23 mouse cellular contexts compared by ENCODE assay signal in the genomic region with DNA sequence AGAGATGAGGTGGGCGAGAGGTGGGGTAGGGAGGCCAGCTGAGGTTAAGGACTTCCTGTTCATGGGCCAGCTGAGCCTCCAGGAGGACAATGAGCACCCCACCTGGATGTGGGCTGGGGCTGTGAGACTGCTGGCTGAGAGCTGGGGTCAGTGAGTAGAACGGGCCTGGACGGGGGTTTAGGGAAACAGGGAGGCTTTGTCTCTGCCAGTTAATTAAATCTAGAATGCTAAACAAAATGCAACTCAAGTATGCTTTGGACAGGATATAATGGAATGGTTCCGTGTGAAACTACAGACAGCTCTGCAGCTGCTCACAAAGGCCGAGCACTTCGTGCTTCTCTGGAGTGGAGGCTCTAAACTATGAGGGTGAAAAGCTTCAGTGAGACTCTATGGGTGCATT. TPM values are rescaled to one million over a fixed set of nuclear protein-coding genes. Genes with fewer than 3 reads are reported as not detected.
A peak's percentile ranks its signal among the peaks of the same experiment; 100 is the strongest.
DNase-seq lines count a peak whose midpoint lies in the region; ATAC-seq and TF ChIP-seq lines count a peak whose summit lies in the region.
"Had no signal": no experiment of that assay in that cellular context is flagged by ENCODE, and none has a peak within 500 bp of the region (broad histone marks: within the 10 kb centered on the region; RNA-seq: fewer than 3 reads in every experiment).

No protein-coding gene starts in this region.

- WGBS in forebrain, embryonic 14.5 days, result 40% methylated on average over 6 of the region's 6 CpGs
- 46% methylated on average over 6 of the region's 6 CpGs for WGBS in forebrain, embryonic 12.5 days
- WGBS in lung, postnatal 0 days, result 49% methylated on average over 6 of the region's 6 CpGs

- no peak for ATAC-seq in forebrain, embryonic 14.5 days
- ATAC-seq in forebrain, embryonic 12.5 days (ENCODE audit: low FRiP score), result no peak
- ATAC-seq in lung, postnatal 0 days, result peak; percentile 82
- ATAC-seq: CD4-positive, CD25-positive, alpha-beta regulatory T cell, adult 4 months; inflammation-experienced regulatory T-cells, adult 6 months had no signal

- peak; percentile 3 for DNase-seq in forebrain, embryonic 14.5 days (ENCODE audit: low spot score)
- DNase-seq in left cerebral cortex, adult 2 months (ENCODE audit: extremely low spot score in 1 of 2, low spot score in 2 of 2), result no peak
- no peak for DNase-seq in left cerebral cortex, postnatal 10 days (ENCODE audit: extremely low spot score in 1 of 2, low spot score in 2 of 2)
- peak; percentile 67 for DNase-seq in lung, postnatal 0 days (ENCODE audit: low spot score)
- DNase-seq in lung, postnatal 14 days, result no peak
- DNase-seq in heart, adult 18-20 months, result no peak
- DNase-seq: adrenal gland, postnatal 10 days; B cell, adult 2 months; cerebellum, adult 11-12 months; cerebellum, adult 9-10 months; cerebellum, postnatal 25 days; gastrocnemius, postnatal 36 days; heart, adult 11 months; heart, postnatal 10 days; heart, postnatal 4 days had no signal

- no peak overlapping the region for H3K4me3 ChIP-seq in forebrain, embryonic 14.5 days (ENCODE audit: low read depth, low read length)
- no peak overlapping the region for H3K4me3 ChIP-seq in forebrain, embryonic 12.5 days (replicated peaks)
- no peak overlapping the region for H3K4me3 ChIP-seq in left cerebral cortex, adult 2 months
- no peak overlapping the region for H3K4me3 ChIP-seq in lung, postnatal 0 days (ENCODE audit: low read depth, low read length)
- H3K4me3 ChIP-seq: embryonic facial prominence, embryonic 12.5 days; heart, embryonic 10.5 days; hindbrain, embryonic 13.5 days had no signal

- H3K27me3 ChIP-seq in forebrain, embryonic 14.5 days (replicated peaks; ENCODE audit: control insufficient read depth, insufficient read depth, low read length), result no peaks in the 10 kb centered on the region
- no peaks in the 10 kb centered on the region for H3K27me3 ChIP-seq in forebrain, embryonic 12.5 days
- H3K27me3 ChIP-seq in lung, postnatal 0 days (replicated peaks; ENCODE audit: insufficient read depth, low read length), result no peaks in the 10 kb centered on the region
- H3K27me3 ChIP-seq: embryonic facial prominence, embryonic 12.5 days; hindbrain, embryonic 13.5 days had no signal

- TF ChIP-seq CTCF in left cerebral cortex, adult 2 months (IDR thresholded peaks at IDR 0.05), result no peak
- TF ChIP-seq CTCF in lung, postnatal 0 days (IDR thresholded peaks at IDR 0.05), result no peak

- no peaks in the 10 kb centered on the region for H3K36me3 ChIP-seq in forebrain, embryonic 14.5 days (ENCODE audit: control insufficient read depth, insufficient read depth, low read length)
- no peaks in the 10 kb centered on the region for H3K36me3 ChIP-seq in forebrain, embryonic 12.5 days (replicated peaks)
- H3K36me3 ChIP-seq in lung, postnatal 0 days (ENCODE audit: insufficient read depth, low read length), result no peaks in the 10 kb centered on the region
- H3K36me3 ChIP-seq: embryonic facial prominence, embryonic 12.5 days; G1E; heart, embryonic 10.5 days had no signal

- no peak overlapping the region for H3K9ac ChIP-seq in forebrain, embryonic 14.5 days (ENCODE audit: low read length)
- H3K9ac ChIP-seq in forebrain, embryonic 12.5 days, result no peak overlapping the region
- H3K9ac ChIP-seq in lung, postnatal 0 days (replicated peaks; ENCODE audit: low read depth), result no peak overlapping the region
- H3K9ac ChIP-seq: embryonic facial prominence, embryonic 12.5 days; hindbrain, embryonic 13.5 days had no signal

- no peak overlapping the region for H3K4me2 ChIP-seq in forebrain, embryonic 14.5 days (ENCODE audit: low read length)
- H3K4me2 ChIP-seq in forebrain, embryonic 12.5 days, result no peak overlapping the region
- H3K4me2 ChIP-seq in lung, postnatal 0 days (replicated peaks; ENCODE audit: low read depth, low read length), result no peak overlapping the region
- H3K4me2 ChIP-seq: embryonic facial prominence, embryonic 12.5 days; hindbrain, embryonic 13.5 days had no signal

- intact Hi-C loops in left cerebral cortex, adult 2 months (cut with DNase I), result no loop called here
- intact Hi-C loops in left cerebral cortex, postnatal 10 days (cut with DNase I), result no loop called here

- no peak overlapping the region for H3K27ac ChIP-seq in forebrain, embryonic 14.5 days (ENCODE audit: low read depth, low read length)
- H3K27ac ChIP-seq in forebrain, embryonic 12.5 days, result no peak overlapping the region
- peak overlapping the region; percentile 73; the same call in 1 of the 2 replicates for H3K27ac ChIP-seq in left cerebral cortex, adult 2 months
- H3K27ac ChIP-seq in lung, postnatal 0 days (ENCODE audit: low read length), result 0 out of 2 replicates have a peak overlapping the region, but pooled peaks have one; percentile 28
- H3K27ac ChIP-seq: embryonic facial prominence, embryonic 12.5 days; heart, embryonic 10.5 days; hindbrain, embryonic 13.5 days had no signal

- no peaks in the 10 kb centered on the region for H3K9me3 ChIP-seq in forebrain, embryonic 14.5 days (replicated peaks; ENCODE audit: control insufficient read depth, low read length)
- no peaks in the 10 kb centered on the region for H3K9me3 ChIP-seq in forebrain, embryonic 12.5 days
- H3K9me3 ChIP-seq in lung, postnatal 0 days (ENCODE audit: low read length), result no peaks in the 10 kb centered on the region
- H3K9me3 ChIP-seq: embryonic facial prominence, embryonic 12.5 days; G1E; heart, embryonic 10.5 days; hindbrain, embryonic 13.5 days had no signal

- H3K4me1 ChIP-seq in forebrain, embryonic 14.5 days (ENCODE audit: control insufficient read depth, insufficient read depth, low read length), result no peaks in the 10 kb centered on the region
- no peaks in the 10 kb centered on the region for H3K4me1 ChIP-seq in forebrain, embryonic 12.5 days
- no peaks in the 10 kb centered on the region for H3K4me1 ChIP-seq in lung, postnatal 0 days (ENCODE audit: insufficient read depth, low read depth, low read length)
- H3K4me1 ChIP-seq: embryonic facial prominence, embryonic 12.5 days; heart, embryonic 10.5 days; hindbrain, embryonic 13.5 days had no signal

- 0 out of 2 replicates have a peak, but pooled peaks have one; percentile 20 for TF ChIP-seq EP300 in lung, postnatal 0 days (IDR thresholded peaks at IDR 0.05)

RNA-seq across cellular contexts. Expression of gene Ptpn5, which starts 32.9 kb away (rescaled TPM):
- 53.4 and 65.6 TPM in 2 replicates for polyA plus RNA-seq in forebrain, embryonic 14.5 days (2014; fragmentation: Nextera tagmentation; extraction: Ambion mirVana)
- polyA plus RNA-seq in forebrain, embryonic 12.5 days (2016; fragmentation: Nextera tagmentation; extraction: Ambion mirVana), result 30.6 and 34.5 TPM in 2 replicates
- total RNA-seq in left cerebral cortex, adult 2 months (2021), result 100 to 1,000 TPM; 171 to 187 TPM
- 100 to 1,000 TPM; 118 TPM for total RNA-seq in left cerebral cortex, postnatal 10 days (2021)
- polyA plus RNA-seq in lung, postnatal 0 days (2015; fragmentation: Nextera tagmentation; extraction: Ambion mirVana), result 1.2 and 1.7 TPM in 2 replicates
- not detected for total RNA-seq in heart, adult 18-20 months (2021)
- total RNA-seq: gastrocnemius, adult 8-10 months; gastrocnemius, postnatal 36 days; heart, postnatal 10 days; heart, postnatal 4 days had no signal
- polyA plus RNA-seq: G1E had no signal

RNA-seq across cellular contexts. Expression of gene Tmem86a, which starts 50.2 kb away (rescaled TPM):
- polyA plus RNA-seq in forebrain, embryonic 14.5 days (2014; fragmentation: Nextera tagmentation; extraction: Ambion mirVana), result 22.0 and 24.1 TPM in 2 replicates
- 13.9 and 15.2 TPM in 2 replicates for polyA plus RNA-seq in forebrain, embryonic 12.5 days (2016; fragmentation: Nextera tagmentation; extraction: Ambion mirVana)
- total RNA-seq in left cerebral cortex, adult 2 months (2021), result 10 to 100 TPM; 12.5 to 14.7 TPM
- total RNA-seq in left cerebral cortex, postnatal 10 days (2021), result 10 to 100 TPM; 14.4 to 16.8 TPM
- polyA plus RNA-seq in lung, postnatal 0 days (2015; fragmentation: Nextera tagmentation; extraction: Ambion mirVana), result 36.2 and 36.5 TPM in 2 replicates
- 10 to 100 TPM; 19.7 to 20.8 TPM for total RNA-seq in heart, adult 18-20 months (2021)

Comparison
In these comparisons a context has a peak if more than half of its experiments do, and no peak if none do; other contexts are left out.
1. DNase-seq: peak in forebrain, embryonic 14.5 days (single experiment) and lung, postnatal 0 days (single experiment); none in left cerebral cortex, adult 2 months (0 of 2), left cerebral cortex, postnatal 10 days (0 of 2), lung, postnatal 14 days (single experiment) and heart, adult 18-20 months (0 of 2).
2. H3K27ac ChIP-seq: peak in left cerebral cortex, adult 2 months (single experiment) and lung, postnatal 0 days (single experiment); none in forebrain, embryonic 14.5 days (single experiment) and forebrain, embryonic 12.5 days (single experiment).
3. RNA of gene Ptpn5, which starts 32.9 kb away (total RNA-seq): 171 to 187 TPM in left cerebral cortex, adult 2 months and 118 TPM in left cerebral cortex, postnatal 10 days; not detected in heart, adult 18-20 months; every median in the first group is over 100 times any median in the second.